Mouse (Mus musculus): Measurements from ENCODE around the gene Ilf2.

DNA sequence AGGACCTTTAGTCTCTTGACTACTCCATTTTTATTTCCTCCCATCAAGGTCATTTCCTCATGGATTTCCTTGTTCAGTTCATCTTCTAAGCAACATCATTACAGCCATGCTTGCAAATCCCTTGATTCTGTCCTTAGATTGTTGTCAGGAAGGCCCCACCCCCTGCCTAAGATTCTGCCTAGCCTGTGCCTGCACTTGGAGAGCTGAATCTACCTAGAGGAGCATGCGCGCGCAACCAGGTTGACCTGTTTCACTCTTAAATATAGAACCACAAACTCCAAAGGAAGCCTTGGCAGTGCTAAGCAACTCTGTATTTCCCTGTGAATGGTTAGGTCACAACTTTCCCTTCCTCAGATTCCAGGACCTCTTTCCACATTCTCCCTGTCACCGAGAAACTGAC lies 41.8 kb downstream of the Ilf2 start:
- TF ChIP-seq POLR2A (IDR thresholded peaks at IDR 0.05; ENCODE audit: low read depth, low read length): no peak
- TF ChIP-seq CTCF (IDR thresholded peaks at IDR 0.05; ENCODE audit: borderline replicate concordance, insufficient read depth, low read length): no peak
